Mouse (Mus musculus) embryonic facial prominence, embryonic 11.5 days (tissue): ENCODE measurements at regions not wholly inside any gene's neighbourhood (a gene's known extent, or its start where the extent isn't known, plus 50 kb on each side); places are given as distances from the start of the nearest gene placed in this dataset.

Experiments used
- ATAC-seq: fragments of 200-750 bp; cut with Nextera tagmentation; replicated peaks from 2 replicates; pipeline ENCODE4 v1.8.0; 2017; ENCODE audit warnings: low read depth; ENCODE audit not compliant: insufficient number of reproducible peaks, low FRiP score, low TSS enrichment
- DNase-seq: peaks from one replicate; pipeline ENCODE4 v3.0.0-alpha.2; 2015; ENCODE audit warnings: low spot score
- H3K27ac ChIP-seq: fragments of 300-500 bp; sonication (generic); replicated peaks from 2 replicates; pipeline ENCODE4 v1.5.1; 2014; ENCODE audit warnings: mild to moderate bottlenecking, low read depth, low read length, control low read depth
- H3K27me3 ChIP-seq: fragments of 300-500 bp; sonication (generic); 2 replicates; pipeline ENCODE4 v1.6.1; 2014; ENCODE audit warnings: mild to moderate bottlenecking, low read length, moderate library complexity, mixed read lengths; ENCODE audit not compliant: control insufficient read depth, insufficient read depth
- H3K36me3 ChIP-seq: fragments of 300-500 bp; sonication (generic); replicated peaks from 2 replicates; pipeline ENCODE4 v1.6.1; 2014; ENCODE audit warnings: low read depth, mild to moderate bottlenecking, low read length, moderate library complexity, mixed read lengths; ENCODE audit not compliant: control insufficient read depth, insufficient read depth
- H3K4me1 ChIP-seq: fragments of 300-500 bp; sonication (generic); 2 replicates; pipeline ENCODE4 v1.6.1; 2014; ENCODE audit warnings: low read length, mixed read lengths; ENCODE audit not compliant: control insufficient read depth, insufficient read depth
- H3K4me2 ChIP-seq: fragments of 300-500 bp; sonication (generic); 2 replicates; pipeline ENCODE4 v1.6.1; 2014; ENCODE audit warnings: low read depth, mild to moderate bottlenecking, control low read depth, low read length, moderate library complexity
- H3K4me3 ChIP-seq: fragments of 300-500 bp; sonication (generic); 2 replicates; pipeline ENCODE4 v1.5.1; 2014; ENCODE audit warnings: low read depth, low read length, control low read depth
- H3K9ac ChIP-seq: fragments of 300-500 bp; sonication (generic); replicated peaks from 2 replicates; pipeline ENCODE4 v1.6.1; 2014; ENCODE audit warnings: mild to moderate bottlenecking, control low read depth, low read length
- H3K9me3 ChIP-seq: fragments of 300-500 bp; sonication (generic); replicated peaks from 2 replicates; pipeline ENCODE4 v1.6.1; 2016; ENCODE audit warnings: mild to moderate bottlenecking, low read length, inconsistent platforms, mixed read lengths; ENCODE audit not compliant: control insufficient read depth
- WGBS: fragments of 180-500 bp; shearing (Covaris S2); extraction: QIAGEN DNeasy Blood & Tissue Kit; methylation state at CpG from one replicate; pipeline ENCODE4 v1.1.7; 2014; 5-methylcytosine and 5-hydroxymethylcytosine counted together

- 87% methylated on average over 10 of the region's 10 CpGs for WGBS
- DNase-seq = no peak
Observed at GRCm38 (mm10) chr13:43724161-43724560, 60.4 kb upstream of the Cd83 start.

GRCm38 (mm10) chr13:43725698-43726097 is 58.9 kb upstream of the Cd83 start:
- no peak overlapping the region for H3K27ac ChIP-seq
- DNase-seq (peak; percentile 86), ATAC-seq (no peak)
- no peaks in the 10 kb centered on the region for H3K9me3 ChIP-seq
- H3K36me3 ChIP-seq = no peaks in the 10 kb centered on the region
- H3K9ac ChIP-seq = no peak overlapping the region
- H3K4me2 ChIP-seq = no peak overlapping the region
- H3K27me3 ChIP-seq = no peaks in the 10 kb centered on the region
- H3K4me3 ChIP-seq = no peak overlapping the region
- H3K4me1 ChIP-seq = no peaks in the 10 kb centered on the region
- WGBS = 30% methylated on average over 7 of the region's 7 CpGs

More at GRCm38 (mm10) chr13:43724161-43724560, 60.4 kb upstream of the Cd83 start:
- Histone ChIP-seq H3K4me3 (no peak overlapping the region), H3K27me3 (no peaks in the 10 kb centered on the region), H3K4me1 (no peaks in the 10 kb centered on the region), H3K36me3 (no peaks in the 10 kb centered on the region), H3K4me2 (no peak overlapping the region), H3K27ac (no peak overlapping the region), H3K9ac (no peak overlapping the region), H3K9me3 (no peaks in the 10 kb centered on the region)
- ATAC-seq = no peak

GRCm38 (mm10) chr13:43726895-43727341 is 57.7 kb upstream of the Cd83 start:
- Histone ChIP-seq H3K9me3 (no peaks in the 10 kb centered on the region), H3K4me1 (no peaks in the 10 kb centered on the region), H3K9ac (no peak overlapping the region), H3K36me3 (no peaks in the 10 kb centered on the region), H3K4me2 (no peak overlapping the region), H3K27ac (no peak overlapping the region), H3K27me3 (no peaks in the 10 kb centered on the region), H3K4me3 (no peak overlapping the region)
- 85% methylated on average over 13 of the region's 13 CpGs for WGBS
- ATAC-seq = no peak
- DNase-seq = no peak

- H3K27me3 ChIP-seq = no peaks in the 10 kb centered on the region
- no peak overlapping the region for H3K9ac ChIP-seq
- H3K9me3 ChIP-seq = no peaks in the 10 kb centered on the region
- H3K4me3 ChIP-seq = no peak overlapping the region
- DNase-seq (no peak), ATAC-seq (no peak)
- H3K27ac ChIP-seq = no peak overlapping the region
- no peak overlapping the region for H3K4me2 ChIP-seq
- 87% methylated on average over 11 of the region's 11 CpGs for WGBS
- H3K4me1 ChIP-seq = no peaks in the 10 kb centered on the region
- no peaks in the 10 kb centered on the region for H3K36me3 ChIP-seq
Observed at GRCm38 (mm10) chr13:43729617-43730016, 55.0 kb upstream of the Cd83 start.

- ATAC-seq (no peak), DNase-seq (no peak)
- Histone ChIP-seq H3K27me3 (no peaks in the 10 kb centered on the region), H3K9me3 (no peaks in the 10 kb centered on the region), H3K36me3 (no peaks in the 10 kb centered on the region), H3K9ac (no peak overlapping the region), H3K4me2 (no peak overlapping the region), H3K4me1 (no peaks in the 10 kb centered on the region), H3K4me3 (no peak overlapping the region), H3K27ac (no peak overlapping the region)
- 76% methylated on average over 10 of the region's 10 CpGs for WGBS
Observed at GRCm38 (mm10) chr13:43733061-43733460, 51.5 kb upstream of the Cd83 start.

GRCm38 (mm10) chr13:43734641-43735040 is 49.9 kb upstream of the Cd83 start:
- no peak for DNase-seq
- H3K27ac ChIP-seq = no peak overlapping the region

More at GRCm38 (mm10) chr13:43734641-43735040, 49.9 kb upstream of the Cd83 start:
- H3K9me3 ChIP-seq = no peaks in the 10 kb centered on the region
- no peaks in the 10 kb centered on the region for H3K27me3 ChIP-seq
- no peak overlapping the region for H3K9ac ChIP-seq
- ATAC-seq = no peak
- no peaks in the 10 kb centered on the region for H3K4me1 ChIP-seq
- H3K4me3 ChIP-seq = no peak overlapping the region
- 82% methylated on average over 14 of the region's 14 CpGs for whole genome bisulfite sequencing
- no peaks in the 10 kb centered on the region for H3K36me3 ChIP-seq
- no peak overlapping the region for H3K4me2 ChIP-seq
